Mouse (Mus musculus): ENCODE results near the gene Tagln2. TPM values are rescaled to one million over a fixed set of nuclear protein-coding genes. Genes with fewer than 3 reads are reported as not detected.
A peak's percentile ranks its signal among the peaks of the same experiment; 100 is the strongest.

Gene Tagln2
- total RNA-seq, 1 experiment from 2014 or later = 241 TPM

- 0 out of 2 replicates have a peak, but pooled peaks have one; percentile 22 for ATAC-seq (replicated peaks; ENCODE audit: low read depth, poor library complexity, severe bottlenecking)
Observed at GRCm38 (mm10) chr1:172478020-172478419, 21.8 kb upstream of the Tagln2 start.

- ATAC-seq (replicated peaks; ENCODE audit: low read depth, poor library complexity, severe bottlenecking) = no peak
Observed at GRCm38 (mm10) chr1:172480376-172480775, 19.5 kb upstream of the Tagln2 start.

- ATAC-seq (replicated peaks; ENCODE audit: low read depth, poor library complexity, severe bottlenecking) = peak; percentile 10; the same call in 1 of the 2 replicates
Observed at GRCm38 (mm10) chr1:172481111-172481510, 18.7 kb upstream of the Tagln2 start.

GRCm38 (mm10) chr1:172481540-172482280, 18.1 kb upstream of the Tagln2 start, which contains the start of gene Igsf9:
Igsf9 (plus strand) TSS chr1:172481788.
- peak; percentile 90 for ATAC-seq (replicated peaks; ENCODE audit: low read depth, poor library complexity, severe bottlenecking)

- no peak for ATAC-seq (replicated peaks; ENCODE audit: low read depth, poor library complexity, severe bottlenecking)
Observed at GRCm38 (mm10) chr1:172482518-172483360, 17.1 kb upstream of the Tagln2 start.

- no peak for ATAC-seq (replicated peaks; ENCODE audit: low read depth, poor library complexity, severe bottlenecking)
Observed at GRCm38 (mm10) chr1:172483361-172483660, 16.5 kb upstream of the Tagln2 start.

- ATAC-seq (replicated peaks; ENCODE audit: low read depth, poor library complexity, severe bottlenecking) = no peak
Observed at GRCm38 (mm10) chr1:172484236-172484635, 15.6 kb upstream of the Tagln2 start.

GRCm38 (mm10) chr1:172484671-172485070, 15.2 kb upstream of the Tagln2 start:
- ATAC-seq (replicated peaks; ENCODE audit: low read depth, poor library complexity, severe bottlenecking) = no peak

GRCm38 (mm10) chr1:172485821-172486220, 14.0 kb upstream of the Tagln2 start:
- ATAC-seq (replicated peaks; ENCODE audit: low read depth, poor library complexity, severe bottlenecking) = no peak

- ATAC-seq (replicated peaks; ENCODE audit: low read depth, poor library complexity, severe bottlenecking) = no peak
Observed at GRCm38 (mm10) chr1:172486236-172486635, 13.6 kb upstream of the Tagln2 start.

- ATAC-seq (replicated peaks; ENCODE audit: low read depth, poor library complexity, severe bottlenecking) = no peak
Observed at GRCm38 (mm10) chr1:172486651-172487050, 13.2 kb upstream of the Tagln2 start.

- no peak for ATAC-seq (replicated peaks; ENCODE audit: low read depth, poor library complexity, severe bottlenecking)
Observed at GRCm38 (mm10) chr1:172487859-172488258, 12.0 kb upstream of the Tagln2 start.

GRCm38 (mm10) chr1:172488831-172489230, 11.0 kb upstream of the Tagln2 start:
- ATAC-seq (replicated peaks; ENCODE audit: low read depth, poor library complexity, severe bottlenecking) = no peak

- ATAC-seq (replicated peaks; ENCODE audit: low read depth, poor library complexity, severe bottlenecking) = no peak
Observed at GRCm38 (mm10) chr1:172489585-172490250, 10.1 kb upstream of the Tagln2 start.

GRCm38 (mm10) chr1:172490261-172490661, 9.6 kb upstream of the Tagln2 start:
- peak; percentile 88 for ATAC-seq (replicated peaks; ENCODE audit: low read depth, poor library complexity, severe bottlenecking)

- no peak for ATAC-seq (replicated peaks; ENCODE audit: low read depth, poor library complexity, severe bottlenecking)
Observed at GRCm38 (mm10) chr1:172492047-172492446, 7.8 kb upstream of the Tagln2 start.

- ATAC-seq (replicated peaks; ENCODE audit: low read depth, poor library complexity, severe bottlenecking) = no peak
Observed at GRCm38 (mm10) chr1:172493516-172493915, 6.3 kb upstream of the Tagln2 start.

GRCm38 (mm10) chr1:172496030-172496429, 3.8 kb upstream of the Tagln2 start:
- no peak for ATAC-seq (replicated peaks; ENCODE audit: low read depth, poor library complexity, severe bottlenecking)

GRCm38 (mm10) chr1:172497428-172497827, 2.4 kb upstream of the Tagln2 start:
- no peak for ATAC-seq (replicated peaks; ENCODE audit: low read depth, poor library complexity, severe bottlenecking)

GRCm38 (mm10) chr1:172500451-172501370, 864 bp downstream of the Tagln2 start:
- peak; percentile 14 for ATAC-seq (replicated peaks; ENCODE audit: low read depth, poor library complexity, severe bottlenecking)
